Mouse (Mus musculus): ENCODE results near the gene Pycr2. TPM values are rescaled to one million over a fixed set of nuclear protein-coding genes. Genes with fewer than 3 reads are reported as not detected.

The Pycr2 gene
- 10 to 100 TPM; 42.9 to 44.9 TPM for total RNA-seq (2021)
- long read RNA-seq, experiment 1, transcript Pycr2-201 (7 exons, 1,580 nt): major isoform, 61 of 73 reads
- long read RNA-seq, experiment 1, partial matches to known transcripts: 2 of 73 reads
- long read RNA-seq, experiment 1, other reads (novel, unspliced or antisense): 10 of 73 reads
- long read RNA-seq, experiment 2, transcript Pycr2-201 (7 exons, 1,580 nt): major isoform, 64 of 89 reads
- long read RNA-seq, experiment 2, partial matches to known transcripts: 7 of 89 reads
- long read RNA-seq, experiment 2, other reads (novel, unspliced or antisense): 18 of 89 reads

DNA sequence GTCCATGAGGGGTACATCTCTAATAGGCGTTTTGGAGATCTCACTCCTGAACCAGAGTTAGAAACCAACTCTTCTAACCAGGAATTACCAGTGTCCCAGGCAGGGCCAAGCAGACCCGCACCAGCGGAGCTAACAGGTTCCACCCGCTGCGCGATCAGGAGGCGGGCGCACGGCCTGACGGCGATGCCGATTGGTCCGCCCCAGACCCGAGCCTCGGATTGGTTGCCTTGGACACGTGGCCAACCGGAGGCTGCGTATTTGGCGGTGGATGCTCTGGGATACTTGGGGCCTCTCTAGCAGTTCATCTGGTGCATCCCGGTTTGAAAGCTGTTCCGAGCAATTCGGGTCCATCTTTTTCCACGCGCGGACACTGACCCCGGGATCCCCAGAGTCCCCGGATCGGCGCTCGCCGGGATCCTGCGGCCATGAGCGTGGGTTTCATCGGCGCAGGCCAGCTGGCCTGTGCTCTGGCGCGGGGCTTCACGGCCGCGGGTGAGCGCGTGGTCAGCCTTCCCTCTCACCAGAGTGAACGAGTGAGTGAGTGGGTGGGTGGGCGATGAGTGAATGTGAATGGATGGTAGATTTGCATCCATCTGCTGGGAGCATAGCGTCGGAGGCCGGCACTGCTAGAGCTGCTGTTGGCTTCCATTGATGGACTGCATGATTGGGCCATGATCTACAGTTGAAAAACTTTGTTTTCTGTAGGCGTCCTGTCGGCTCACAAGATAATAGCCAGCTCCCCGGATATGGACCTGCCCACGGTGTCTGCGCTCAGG is at the start of gene Pycr2:
Gene Pycr2 (plus strand): TSS at position 255 of the 776 bp plus-strand sequence.
- TF ChIP-seq CTCF (conservative IDR thresholded peaks at IDR 0.05): no peak; the same call in 1 of the 2 replicates
- peak within 1 kb of the TSS; percentile 94 for H3K27ac ChIP-seq
- H3K4me3 ChIP-seq: peak within 1 kb of the TSS; percentile 76
- peak; percentile 94 to 95 for DNase-seq (ENCODE audit: low spot score in 2 of 2)

DNA sequence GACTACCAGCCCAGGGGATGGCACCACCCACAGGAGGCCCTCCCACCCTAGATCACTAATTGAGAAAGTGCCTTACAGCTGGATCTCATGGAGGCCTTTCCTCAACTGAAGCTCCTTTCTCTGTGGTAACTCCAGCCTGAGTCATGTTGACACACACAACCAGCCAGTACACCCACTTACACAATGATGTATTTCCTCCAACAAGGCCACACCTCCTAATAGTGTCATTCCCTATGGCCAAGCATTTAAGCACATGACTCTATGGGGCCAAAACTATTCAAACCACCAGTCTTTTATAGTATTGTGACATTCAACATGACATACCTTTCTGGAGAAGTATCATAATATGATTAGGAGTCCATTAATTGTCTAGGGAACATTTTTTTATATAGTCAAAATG is 45.3 kb upstream of the Pycr2 start:
- Histone ChIP-seq H3K27ac (no peak overlapping the region), H3K4me3 (no peak overlapping the region)
- DNase-seq (ENCODE audit: low spot score in 2 of 2): no peak
- no peak for TF ChIP-seq CTCF (conservative IDR thresholded peaks at IDR 0.05)

DNA sequence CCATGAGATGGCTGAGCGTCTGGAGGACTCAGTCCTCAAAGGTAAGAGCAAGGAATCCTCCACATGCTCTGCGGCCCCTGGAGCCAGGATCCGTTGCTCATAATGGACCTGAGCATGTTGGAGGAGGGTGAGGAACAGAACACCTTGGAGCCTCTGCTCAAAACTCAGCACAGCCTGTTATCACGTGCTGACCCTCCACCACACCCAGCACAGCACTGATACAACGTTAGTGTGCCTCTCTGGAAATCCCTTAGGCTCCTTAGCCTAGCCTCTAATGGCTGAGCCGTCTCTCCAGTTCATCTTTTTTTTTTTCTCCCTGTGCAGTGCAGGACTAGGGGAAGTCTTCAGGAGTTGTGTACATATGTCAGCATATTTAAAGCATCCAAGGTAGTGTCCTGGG is 44.1 kb upstream of the Pycr2 start:
- H3K27ac ChIP-seq: no peak overlapping the region

DNA sequence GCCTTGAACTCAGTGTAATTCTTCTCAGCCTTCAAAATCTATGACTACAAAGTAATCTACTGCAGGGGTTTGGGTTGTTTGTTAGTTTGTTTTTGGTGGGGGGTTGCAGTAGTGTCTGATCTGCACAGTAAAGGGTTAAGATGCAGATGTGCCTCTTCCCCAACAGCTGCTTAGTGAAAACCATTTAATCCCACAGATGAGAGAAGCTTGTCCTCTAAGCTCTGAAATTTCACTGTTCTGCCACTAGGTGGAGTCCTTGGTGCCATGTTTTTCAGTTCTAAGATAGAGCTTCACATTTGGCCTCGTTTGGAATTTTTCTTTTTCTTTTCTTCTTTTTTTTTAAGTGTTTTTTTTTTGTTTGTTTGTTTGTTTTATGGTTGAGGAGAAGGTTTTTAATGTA is 40.5 kb upstream of the Pycr2 start:
- H3K4me3 ChIP-seq: no peak overlapping the region
- H3K27ac ChIP-seq: no peak overlapping the region
- peak; percentile 92 for TF ChIP-seq CTCF (conservative IDR thresholded peaks at IDR 0.05)
- peak; percentile 15 to 42 for DNase-seq (ENCODE audit: low spot score in 2 of 2)

More for the DNA sequence above, 44.1 kb upstream of the Pycr2 start:
- TF ChIP-seq CTCF (conservative IDR thresholded peaks at IDR 0.05): no peak
- no peak for DNase-seq (ENCODE audit: low spot score in 2 of 2)
- H3K4me3 ChIP-seq: no peak overlapping the region

DNA sequence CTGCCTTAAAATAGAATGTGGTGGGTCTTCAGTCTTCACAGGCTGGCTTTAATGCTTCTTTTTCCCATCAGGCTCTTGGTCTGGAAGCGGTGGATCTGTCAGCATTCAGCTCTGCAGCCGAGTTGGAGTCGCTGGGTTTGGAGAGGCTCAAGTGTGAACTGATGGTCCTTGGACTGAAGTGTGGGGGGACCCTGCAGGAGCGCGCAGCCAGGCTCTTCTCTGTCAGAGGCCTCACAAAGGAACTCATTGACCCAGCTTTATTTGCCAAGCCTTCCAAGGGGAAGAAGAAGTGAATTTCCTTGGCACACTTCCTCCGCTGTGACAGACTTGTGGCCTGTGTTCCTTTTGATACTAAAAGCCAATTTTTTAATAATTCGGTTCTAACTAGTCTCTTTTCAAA is 38.1 kb upstream of the Pycr2 start:
- no peak overlapping the region for H3K4me3 ChIP-seq
- no peak overlapping the region for H3K27ac ChIP-seq
- no peak for DNase-seq (ENCODE audit: low spot score in 2 of 2)
- TF ChIP-seq CTCF (conservative IDR thresholded peaks at IDR 0.05): no peak

DNA sequence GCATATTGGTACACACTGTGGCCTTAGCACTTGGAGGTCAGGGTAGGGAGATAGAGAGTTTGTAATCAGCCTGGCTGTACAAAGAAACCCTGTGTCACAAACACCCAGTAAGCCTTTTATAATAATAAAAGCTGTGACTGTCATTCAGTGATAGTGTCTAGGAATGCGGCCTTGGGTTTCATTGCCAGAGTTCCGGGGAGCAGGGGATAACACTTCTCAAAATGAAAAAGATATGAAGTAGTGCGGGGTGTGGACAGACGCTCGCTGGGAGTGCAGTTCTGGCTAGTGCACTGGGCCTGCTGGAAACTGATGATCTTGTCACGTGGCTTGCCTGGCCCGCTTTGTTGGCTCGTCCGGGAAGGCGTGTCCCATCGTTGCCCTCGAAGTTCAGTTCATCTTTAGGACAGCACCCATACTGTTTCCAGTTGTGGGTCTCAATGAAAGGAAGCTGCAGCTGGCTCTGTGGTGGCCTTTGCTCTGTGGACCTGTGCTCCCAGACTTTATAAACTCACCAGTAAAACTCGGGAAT is 33.9 kb upstream of the Pycr2 start:
- no peak for DNase-seq (ENCODE audit: low spot score in 2 of 2)
- TF ChIP-seq CTCF (conservative IDR thresholded peaks at IDR 0.05): no peak
- H3K27ac ChIP-seq: no peak overlapping the region
- no peak overlapping the region for H3K4me3 ChIP-seq

DNA sequence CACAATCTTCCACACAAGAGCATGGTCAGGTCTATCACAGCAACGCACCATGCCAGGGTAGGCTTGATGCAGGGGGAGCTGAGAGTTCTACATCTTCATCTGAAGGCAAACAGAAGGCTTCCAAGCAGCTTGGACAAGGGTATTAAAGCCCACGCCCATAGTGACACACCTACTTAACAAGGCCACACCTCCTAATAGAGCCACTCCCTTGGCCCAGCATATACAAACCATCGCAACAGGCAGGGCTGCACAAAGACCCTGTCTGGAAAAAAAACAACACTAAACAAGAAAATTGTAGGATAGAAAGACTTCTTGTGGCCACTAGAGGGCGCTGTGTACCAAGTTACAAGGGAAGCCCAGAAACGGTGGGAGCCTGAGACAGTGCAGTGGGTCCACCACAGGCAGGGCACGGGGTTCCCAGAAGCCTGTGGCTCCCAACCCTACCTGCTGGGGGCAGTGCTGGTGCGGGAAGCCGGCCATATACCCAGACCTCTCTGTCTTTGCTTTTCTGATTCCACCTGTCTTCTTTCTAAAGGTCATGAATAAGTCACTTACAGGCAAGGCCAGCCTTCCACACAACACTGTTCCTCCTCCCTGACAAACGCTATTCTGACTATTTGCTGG is 30.1 kb upstream of the Pycr2 start:
- no peak for DNase-seq (ENCODE audit: low spot score in 2 of 2)
- peak; percentile 76 for TF ChIP-seq CTCF (conservative IDR thresholded peaks at IDR 0.05)
- no peak overlapping the region for H3K27ac ChIP-seq
- no peak overlapping the region for H3K4me3 ChIP-seq

DNA sequence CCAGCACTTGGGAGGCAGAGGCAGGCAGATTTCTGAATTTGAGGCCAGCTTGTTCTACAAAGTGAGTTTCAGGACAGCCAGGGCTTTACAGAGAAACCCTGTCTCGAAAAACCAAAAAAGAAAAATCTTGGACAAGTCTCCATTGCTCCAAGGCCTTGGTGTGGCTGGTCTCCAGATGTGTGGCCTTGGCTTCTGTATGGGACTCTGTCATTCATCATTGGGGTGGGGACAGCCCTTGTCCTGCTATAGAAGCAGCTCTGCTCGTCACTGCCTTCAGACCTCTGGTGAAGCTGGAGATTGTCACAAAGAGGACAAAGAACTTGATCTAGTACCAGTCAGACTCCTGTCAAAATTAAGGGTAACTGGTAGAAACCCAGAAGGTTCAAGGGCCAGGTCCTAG is 29.5 kb upstream of the Pycr2 start:
- DNase-seq (ENCODE audit: low spot score in 2 of 2): no peak
- no peak for TF ChIP-seq CTCF (conservative IDR thresholded peaks at IDR 0.05)

DNA sequence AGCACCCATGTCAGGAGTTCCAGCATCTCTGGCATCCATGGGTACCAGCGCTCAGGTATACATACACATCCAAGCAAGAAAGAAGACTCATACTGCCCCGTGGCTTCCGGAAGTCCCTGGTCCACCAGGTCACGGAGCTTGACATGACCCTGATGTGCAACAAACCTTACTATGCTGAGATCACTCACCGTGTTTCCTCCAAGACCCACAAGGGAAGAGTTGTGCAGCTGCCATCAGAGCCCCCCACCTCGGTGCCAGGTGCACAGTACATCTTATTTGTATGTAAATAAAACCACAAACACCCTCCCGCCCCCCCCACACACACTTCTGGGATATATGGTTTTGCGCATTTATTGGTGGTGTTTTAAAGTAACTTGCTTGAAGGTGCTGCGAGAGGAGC is 29.0 kb upstream of the Pycr2 start:
- no peak overlapping the region for H3K27ac ChIP-seq
- no peak for DNase-seq (ENCODE audit: low spot score in 2 of 2)
- no peak overlapping the region for H3K4me3 ChIP-seq
- TF ChIP-seq CTCF (conservative IDR thresholded peaks at IDR 0.05): no peak

More for the DNA sequence above, 29.5 kb upstream of the Pycr2 start:
- Histone ChIP-seq H3K4me3 (no peak overlapping the region), H3K27ac (no peak overlapping the region)

DNA sequence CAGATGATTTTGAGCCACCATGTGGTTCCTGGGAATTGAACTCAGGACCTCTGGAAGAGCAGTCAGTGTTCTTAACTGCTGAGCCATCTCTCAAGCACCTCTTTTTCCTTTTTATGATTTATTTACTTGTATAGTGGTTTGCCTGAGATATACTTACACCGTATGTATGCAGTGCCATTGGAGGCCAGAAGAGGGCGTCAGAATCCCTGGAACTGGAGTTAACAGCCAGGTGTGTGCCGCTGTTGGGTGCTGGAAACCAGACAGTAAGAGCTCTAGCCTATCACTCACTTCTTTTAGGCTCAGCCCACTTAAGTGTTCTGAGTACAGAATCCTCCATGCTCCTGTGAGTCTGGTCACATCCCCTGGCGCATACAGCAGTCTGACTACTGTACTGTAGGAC is 26.6 kb upstream of the Pycr2 start:
- H3K4me3 ChIP-seq: no peak overlapping the region
- DNase-seq (ENCODE audit: low spot score in 2 of 2): no peak
- no peak overlapping the region for H3K27ac ChIP-seq
- TF ChIP-seq CTCF (conservative IDR thresholded peaks at IDR 0.05): no peak; the same call in none of the 2 replicates

DNA sequence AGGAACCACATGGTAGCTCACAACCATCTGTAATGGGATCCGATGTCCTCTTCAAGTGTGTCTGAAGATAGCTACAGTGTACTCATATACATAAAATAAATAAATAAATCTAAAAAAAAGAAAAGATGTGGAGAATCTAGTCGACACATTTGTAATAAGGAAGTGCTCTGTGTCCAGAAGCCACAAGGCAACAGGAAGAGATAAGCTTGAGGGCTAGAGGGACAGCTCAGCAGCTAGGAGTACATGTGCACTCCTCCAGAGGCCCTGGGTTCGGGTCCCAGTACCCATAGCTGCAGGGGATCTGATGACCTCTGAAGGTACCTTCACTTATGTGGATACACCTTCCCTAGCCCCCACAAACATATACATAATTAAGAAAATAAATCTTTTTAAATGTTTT is 22.3 kb upstream of the Pycr2 start:
- Histone ChIP-seq H3K4me3 (no peak overlapping the region), H3K27ac (no peak overlapping the region)
- TF ChIP-seq CTCF (conservative IDR thresholded peaks at IDR 0.05): no peak
- no peak for DNase-seq (ENCODE audit: low spot score in 2 of 2)

DNA sequence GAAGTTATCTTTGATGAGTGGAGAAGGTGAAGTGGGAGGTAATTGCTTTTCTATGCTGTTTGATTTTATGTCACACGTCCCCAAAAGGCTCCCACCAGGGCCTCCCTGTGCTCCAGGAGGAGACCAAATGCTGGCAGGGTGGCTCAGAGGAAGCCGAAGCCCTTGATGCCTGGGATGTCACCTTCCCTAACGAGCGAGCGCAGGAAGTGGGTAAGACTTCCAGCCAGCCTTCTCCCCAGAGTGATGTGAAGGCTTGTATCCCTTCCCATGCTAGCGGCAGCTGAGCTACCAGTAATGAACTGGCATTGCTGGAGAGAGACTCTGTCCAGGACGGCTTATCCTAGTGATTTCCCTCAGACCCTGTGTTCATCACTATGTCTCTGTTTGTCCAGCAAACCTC is 20.4 kb upstream of the Pycr2 start:
- DNase-seq (ENCODE audit: low spot score in 2 of 2): no peak

DNA sequence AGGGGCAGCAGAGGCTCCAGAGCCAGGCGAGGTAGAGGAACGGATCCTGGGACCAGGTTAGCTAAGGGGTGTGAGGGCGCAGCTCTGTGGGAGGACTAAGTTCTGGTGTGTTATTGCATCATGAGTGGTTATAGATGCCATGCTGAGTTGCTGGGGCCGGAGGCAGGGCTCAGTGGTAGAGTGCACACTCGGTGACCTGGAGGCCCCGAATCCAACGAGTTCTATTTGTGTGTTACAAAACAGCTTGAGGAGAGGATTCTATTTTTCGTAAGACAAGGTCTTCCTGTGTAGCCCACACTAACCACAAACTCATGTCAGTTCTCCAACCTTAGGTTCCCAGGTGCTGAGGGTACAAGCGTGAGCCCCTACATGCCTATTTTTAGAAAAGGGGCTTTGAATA is 19.6 kb upstream of the Pycr2 start:
- TF ChIP-seq CTCF (conservative IDR thresholded peaks at IDR 0.05): no peak
- no peak for DNase-seq (ENCODE audit: low spot score in 2 of 2)
- no peak overlapping the region for H3K27ac ChIP-seq

More for the DNA sequence above, 20.4 kb upstream of the Pycr2 start:
- Histone ChIP-seq H3K4me3 (no peak overlapping the region), H3K27ac (no peak overlapping the region)
- no peak for TF ChIP-seq CTCF (conservative IDR thresholded peaks at IDR 0.05)

More for the DNA sequence above, 19.6 kb upstream of the Pycr2 start:
- H3K4me3 ChIP-seq: no peak overlapping the region

All from layer of hippocampus, adult 2 months (tissue).